Mouse (Mus musculus) bone marrow, adult 2 months (tissue): ENCODE results near the gene A730049H05Rik.

Experiments
- CTCF ChIP-seq: fragments of 200-500 bp; IDR thresholded peaks from 2 replicates; pipeline ENCODE4 v1.5.1; 2011; ENCODE audit warnings: low read length, control low read depth; ENCODE audit not compliant: control insufficient read depth, insufficient read depth
- POLR2A ChIP-seq: fragments of 200-500 bp; IDR thresholded peaks from 2 replicates; pipeline ENCODE4 v1.6.1; 2011; ENCODE audit warnings: low read depth, mild to moderate bottlenecking, control low read depth, low read length, borderline replicate concordance; ENCODE audit not compliant: control insufficient read depth

DNA sequence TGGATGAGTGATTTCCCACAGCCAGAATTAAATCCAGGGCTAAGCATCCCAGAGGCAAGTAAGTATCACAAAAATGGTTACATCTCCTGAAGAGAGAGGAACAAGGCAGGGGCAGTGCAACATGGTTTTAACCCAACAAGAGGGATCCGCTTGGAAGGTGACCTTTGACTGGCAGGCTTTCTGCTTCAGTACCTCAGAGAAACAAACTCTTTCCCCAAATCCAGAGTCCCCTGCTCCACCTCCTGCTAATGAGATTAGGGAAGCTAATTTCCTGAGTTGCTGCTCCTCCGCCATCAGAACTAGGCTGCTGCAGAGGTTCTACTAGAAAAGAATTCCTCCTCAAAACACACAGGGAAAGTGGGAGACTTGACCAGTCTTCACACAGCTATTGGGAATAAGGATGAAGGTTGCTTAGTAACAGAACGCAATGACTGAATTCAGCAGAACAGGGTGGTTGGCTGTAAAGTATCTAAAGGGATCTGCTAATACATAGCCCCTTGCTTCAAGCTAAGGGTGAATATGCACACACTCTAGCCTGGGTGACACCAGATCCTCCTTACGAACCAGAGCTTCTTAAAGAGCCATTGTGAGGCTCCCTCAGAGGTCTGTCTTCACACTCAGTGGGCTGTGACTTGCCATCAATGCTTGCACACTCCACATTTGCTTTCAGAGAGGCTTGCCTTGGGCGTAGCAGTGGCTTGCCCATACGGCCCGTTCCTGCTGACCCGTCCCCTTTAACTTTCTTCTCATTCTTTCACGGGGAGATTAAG, 67.0 kb downstream of the A730049H05Rik start:
- TF ChIP-seq POLR2A (no peak), CTCF (no peak)
